Mouse (Mus musculus) cerebral cortex, adult 2 months (tissue): Measurements from ENCODE around the gene Thap12.

Source experiments
- WGBS: fragments of 180-500 bp; shearing (Covaris S2); methylation state at CpG from one replicate; pipeline ENCODE4 v1.1.7; 2018; 5-methylcytosine and 5-hydroxymethylcytosine counted together

Gene Thap12

DNA sequence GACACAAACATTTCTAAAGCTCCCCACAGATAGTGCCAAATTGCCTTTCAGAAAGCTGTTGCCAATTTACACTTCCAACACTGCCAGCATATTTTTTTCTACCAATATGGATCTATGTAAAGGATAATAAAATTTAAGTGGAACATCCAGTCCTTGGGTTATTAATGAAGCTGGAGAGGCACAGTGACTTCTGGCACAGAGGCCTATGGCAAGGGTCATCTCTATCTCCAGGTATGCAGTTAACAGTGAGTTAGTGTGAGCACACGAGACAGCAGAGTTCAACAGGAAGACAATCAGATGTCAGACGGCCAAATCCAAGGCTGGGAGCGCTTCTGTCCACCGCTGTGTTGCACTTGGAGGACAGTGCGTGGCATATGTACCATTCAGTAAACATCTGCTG lies 4.9 kb upstream of the Thap12 start:
- 68% methylated on average over 5 of the region's 5 CpGs for WGBS

DNA sequence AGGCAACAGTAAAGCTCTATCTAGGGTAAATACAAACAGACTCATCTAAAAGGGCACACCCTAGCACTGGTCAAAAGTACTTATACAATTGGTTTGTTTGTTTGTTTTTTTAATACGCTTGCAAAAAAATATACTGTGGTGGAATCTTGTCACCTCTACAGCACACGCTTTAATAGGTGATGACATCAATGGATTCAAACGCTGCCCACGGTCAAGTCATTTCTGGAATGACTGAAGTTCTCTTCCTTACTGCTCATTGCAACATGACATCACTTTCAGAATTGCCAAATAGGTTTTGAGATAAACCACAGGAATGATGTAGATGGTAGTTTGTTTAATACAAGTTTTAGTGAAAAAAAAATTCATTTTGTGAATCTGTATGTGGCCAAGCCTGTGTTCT lies 4.3 kb upstream of the Thap12 start:
- WGBS = 84% methylated on average over 4 of the region's 4 CpGs

DNA sequence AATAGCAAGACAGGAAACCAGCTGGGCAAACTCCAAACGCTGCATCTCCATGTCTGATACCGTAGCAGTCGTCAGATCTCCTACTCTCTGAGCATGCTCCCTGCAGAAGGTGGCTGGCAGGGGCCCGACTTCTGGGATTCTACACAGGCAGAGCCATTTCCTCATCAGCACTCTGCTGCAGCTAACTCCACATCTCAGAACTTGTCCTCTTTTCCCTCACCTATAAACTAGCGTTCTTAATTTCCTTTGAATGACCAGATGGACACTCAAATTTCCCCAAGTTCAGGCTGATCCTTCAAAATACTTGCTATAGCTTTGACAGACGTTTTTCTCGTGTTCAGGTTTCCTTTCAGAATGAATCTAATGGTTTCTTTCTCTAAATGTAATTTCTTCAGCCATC lies 1.1 kb upstream of the Thap12 start:
- WGBS = 39% methylated on average over 7 of the region's 7 CpGs

DNA sequence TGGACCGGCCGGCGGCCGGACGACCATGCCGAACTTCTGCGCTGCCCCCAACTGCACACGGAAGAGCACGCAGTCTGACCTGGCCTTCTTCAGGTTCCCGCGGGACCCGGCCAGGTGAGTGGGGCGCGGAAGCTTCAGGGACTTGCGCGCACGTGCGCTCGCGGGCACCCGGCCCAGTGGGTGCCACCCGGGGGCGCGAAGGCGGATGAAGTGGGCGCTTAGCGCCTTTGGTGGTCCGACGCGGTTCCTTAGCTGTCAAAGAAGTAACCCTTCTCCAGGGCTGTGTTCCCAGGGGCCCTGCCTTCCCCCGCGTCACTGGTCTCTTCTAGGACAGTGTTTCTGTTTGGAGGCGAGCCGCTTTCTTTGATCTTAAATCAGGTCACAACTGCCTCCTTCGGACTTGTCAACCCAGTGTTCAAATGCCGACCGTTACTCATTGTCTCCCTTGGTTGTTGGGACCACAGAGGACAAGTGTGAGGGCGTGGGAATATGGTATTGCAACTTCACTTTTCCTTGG lies 520 bp downstream of the Thap12 start:
- under 1% methylated on average over 38 of the region's 38 CpGs for WGBS

DNA sequence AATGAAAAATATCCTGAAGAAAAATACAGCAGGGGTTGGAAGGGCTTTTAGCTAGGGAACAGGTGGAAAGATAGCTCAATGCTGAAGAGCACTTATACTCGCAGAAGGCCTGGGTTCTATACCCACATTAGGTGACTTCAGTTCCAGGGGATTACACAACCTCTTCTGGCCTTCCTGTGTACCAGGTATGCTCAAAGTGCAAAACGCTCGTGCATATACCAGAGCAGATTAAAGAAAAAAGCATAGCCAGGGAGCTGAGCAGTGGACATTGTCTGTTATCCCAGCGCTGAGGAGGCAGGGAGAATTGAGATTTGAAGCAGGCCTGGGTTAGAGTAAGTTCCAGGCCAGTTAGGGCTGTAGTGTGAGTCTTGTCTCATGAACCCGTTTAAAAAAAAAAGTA lies 1.4 kb downstream of the Thap12 start:
- WGBS = 38% methylated on average over 5 of the region's 5 CpGs

DNA sequence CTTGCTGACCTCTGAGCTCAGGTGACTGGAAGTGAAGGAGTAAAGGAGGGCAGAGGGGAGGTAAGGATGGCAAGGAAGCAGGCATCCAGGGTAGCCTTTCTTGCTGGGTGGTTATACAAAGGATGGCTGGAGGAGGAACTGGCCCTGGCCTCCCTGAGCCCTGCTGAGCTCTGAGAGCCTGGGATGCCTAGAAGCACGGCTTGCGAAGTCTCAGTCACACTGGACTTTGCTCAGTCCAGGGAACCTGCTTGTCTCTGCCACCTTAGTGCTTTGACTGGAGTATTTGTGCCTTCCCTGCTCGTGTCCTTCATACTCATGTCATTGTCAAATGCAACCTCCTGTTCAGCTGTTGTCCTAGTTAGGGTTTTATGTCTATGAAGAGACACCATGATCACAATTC lies 10.8 kb downstream of the Thap12 start:
- WGBS = 92% methylated on average over 3 of the region's 3 CpGs

DNA sequence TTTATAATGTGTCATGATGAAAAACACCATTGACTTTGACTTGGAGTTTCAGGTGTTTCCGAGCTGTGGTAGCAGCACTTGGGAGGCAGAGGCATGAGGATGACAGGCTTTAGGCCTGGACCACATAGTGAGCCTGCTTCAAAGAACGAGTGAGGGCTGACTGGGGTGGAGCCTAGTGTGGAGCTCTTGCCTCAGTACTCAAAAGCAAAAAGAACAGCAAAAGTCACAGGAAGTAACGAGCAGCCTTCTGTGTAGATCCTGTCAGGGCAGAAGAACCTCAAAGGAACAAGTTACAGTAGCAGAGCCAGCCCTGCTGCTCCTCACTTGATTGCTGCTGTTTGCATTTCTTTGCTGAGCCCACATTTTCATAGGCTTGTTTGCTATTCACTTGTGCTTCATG lies 14.5 kb downstream of the Thap12 start:
- WGBS = 71% methylated on average over 3 of the region's 3 CpGs

DNA sequence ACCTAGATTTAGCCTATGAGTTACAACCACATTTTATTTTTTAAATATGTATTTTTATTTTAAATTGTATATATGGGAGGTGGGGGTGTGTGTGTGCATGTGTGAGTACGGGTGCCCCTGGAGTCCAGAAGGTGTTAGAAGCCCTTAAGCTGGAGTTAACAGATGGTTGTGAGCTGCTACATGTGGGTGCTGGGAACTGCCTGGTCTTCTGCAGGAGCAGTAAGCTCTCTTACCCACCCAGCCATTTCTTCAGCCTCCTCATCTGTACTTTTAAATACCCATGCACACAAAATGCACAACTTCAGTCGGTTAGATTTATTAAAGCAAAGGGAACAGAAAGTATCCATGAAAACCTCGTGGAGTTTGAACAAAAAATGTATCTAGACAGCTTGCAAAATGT lies 16.9 kb downstream of the Thap12 start:
- WGBS = 59% methylated on average over 3 of the region's 3 CpGs

DNA sequence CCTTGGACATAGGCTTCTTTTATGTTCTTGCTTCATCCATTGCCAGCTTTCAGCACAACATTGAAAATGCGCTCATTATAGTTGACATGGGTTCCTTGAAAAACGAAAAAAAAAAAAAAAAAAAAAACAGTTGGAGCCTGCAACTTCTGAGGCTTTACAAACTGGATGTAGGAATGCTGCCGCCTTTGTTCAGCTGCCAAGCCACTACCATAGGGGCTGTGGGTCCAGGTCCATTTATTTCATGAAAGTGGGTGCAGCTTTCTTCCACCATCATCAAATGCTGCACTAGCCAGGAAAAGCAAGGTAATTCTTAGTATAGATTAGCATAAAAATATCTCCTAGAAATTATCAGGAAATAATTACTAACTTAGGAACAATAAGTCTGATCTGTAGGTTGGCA lies 17.8 kb downstream of the Thap12 start:
- WGBS = 46% methylated on average over 3 of the region's 3 CpGs

DNA sequence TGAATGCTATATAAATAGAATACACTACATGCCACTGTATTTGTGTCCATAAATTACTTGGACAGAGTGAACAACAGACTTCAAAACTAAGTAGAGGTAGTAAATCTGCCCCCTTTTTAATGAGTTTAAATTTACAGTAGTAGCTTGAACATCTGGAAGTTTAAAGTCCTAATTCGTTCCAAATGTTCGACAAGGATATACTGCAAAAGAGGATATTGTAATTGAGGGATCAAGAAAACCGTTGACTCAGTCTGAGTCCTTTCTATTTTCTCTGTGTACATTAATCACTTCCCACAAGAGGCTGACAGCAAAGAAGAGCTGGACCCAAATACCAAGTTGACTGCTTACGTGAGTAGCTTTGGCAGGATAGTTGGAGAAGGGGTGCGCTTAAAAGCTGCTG lies 18.3 kb downstream of the Thap12 start:
- 63% methylated on average over 5 of the region's 5 CpGs for WGBS

DNA sequence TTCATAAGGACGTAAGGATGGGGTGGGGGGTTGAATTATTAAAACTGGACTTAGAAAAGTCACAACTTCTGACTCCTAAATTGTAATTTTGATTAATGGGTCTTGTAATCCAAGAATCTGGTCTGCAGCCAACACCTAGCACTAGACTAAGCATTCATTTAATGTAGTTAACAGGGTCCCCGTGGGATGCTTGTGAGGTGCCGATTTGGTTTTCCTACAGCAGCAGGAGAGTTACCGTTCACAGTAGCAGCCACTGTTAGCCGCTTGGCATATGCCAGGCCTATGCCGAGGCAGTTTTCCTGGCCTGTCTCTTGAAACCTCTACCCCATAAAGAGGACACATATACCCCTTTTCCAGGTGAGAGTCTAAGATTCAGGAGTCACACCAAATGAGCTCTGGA lies 18.7 kb downstream of the Thap12 start:
- 60% methylated on average over 6 of the region's 6 CpGs for WGBS

DNA sequence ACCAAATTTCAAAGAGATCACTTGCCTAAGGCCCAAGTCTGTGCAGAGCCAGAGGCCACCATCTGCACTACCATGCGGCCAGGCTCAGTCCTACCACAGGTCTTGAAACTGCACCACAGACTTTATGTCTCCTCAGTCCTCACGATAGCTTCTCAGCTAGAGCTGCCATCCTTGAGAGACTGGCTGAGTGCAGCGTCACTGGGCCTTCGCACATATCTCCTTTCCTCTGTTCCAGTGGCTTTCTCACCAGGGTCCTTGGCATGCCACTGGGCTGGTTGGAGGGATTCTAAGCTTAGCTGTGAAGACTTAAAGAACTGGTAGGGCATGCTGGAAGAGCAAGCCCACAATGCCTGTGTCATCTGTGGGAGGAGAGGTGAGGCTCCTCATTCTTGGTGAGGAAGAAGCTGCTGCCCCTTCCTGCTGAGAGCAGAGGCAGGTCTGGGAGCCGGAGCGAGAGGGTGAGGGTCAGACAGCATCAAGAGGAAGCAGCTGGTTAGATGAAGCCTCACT lies 22.8 kb downstream of the Thap12 start:
- 89% methylated on average over 6 of the region's 6 CpGs for WGBS

DNA sequence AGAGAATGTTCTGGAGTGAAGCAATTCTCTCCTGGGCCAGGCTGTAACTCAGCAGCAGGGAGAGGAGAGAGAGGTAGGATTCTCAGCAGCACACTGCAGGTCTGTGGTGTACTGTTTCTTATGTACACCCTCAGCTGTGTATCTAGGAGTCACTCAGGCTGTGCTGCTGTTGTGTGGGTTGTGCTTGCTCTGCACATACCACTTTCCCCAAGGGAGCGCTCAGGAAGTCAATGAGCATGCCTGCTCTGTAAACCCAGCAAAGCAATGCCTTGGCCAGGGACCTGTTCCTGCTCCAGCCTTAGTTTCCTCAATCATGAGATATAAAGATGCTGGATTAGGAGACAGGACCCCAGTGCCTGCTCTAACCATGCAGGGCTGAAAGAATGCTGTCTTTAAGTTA lies 25.1 kb downstream of the Thap12 start:
- WGBS = 84% methylated on average over 1 of the region's 1 CpGs

DNA sequence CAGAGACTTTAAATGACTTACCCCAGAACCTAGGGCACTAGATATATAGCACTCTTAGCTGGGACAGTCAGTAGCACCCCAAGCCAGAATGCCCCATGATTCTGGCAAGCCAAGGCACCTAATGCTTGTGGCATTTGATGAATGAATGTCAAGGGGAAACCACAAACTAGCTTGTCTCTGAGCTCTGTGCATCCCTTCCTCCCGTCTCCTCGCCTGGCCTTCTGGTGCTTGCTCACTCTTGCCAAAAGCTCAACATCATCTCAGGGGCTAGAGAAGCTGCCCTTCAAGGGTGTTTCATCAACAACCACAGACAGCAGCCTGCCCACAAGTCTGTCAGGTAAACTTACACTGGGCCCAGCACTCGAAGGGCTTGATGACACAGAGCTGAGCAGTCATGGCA lies 25.6 kb downstream of the Thap12 start:
- 62% methylated on average over 3 of the region's 3 CpGs for WGBS

DNA sequence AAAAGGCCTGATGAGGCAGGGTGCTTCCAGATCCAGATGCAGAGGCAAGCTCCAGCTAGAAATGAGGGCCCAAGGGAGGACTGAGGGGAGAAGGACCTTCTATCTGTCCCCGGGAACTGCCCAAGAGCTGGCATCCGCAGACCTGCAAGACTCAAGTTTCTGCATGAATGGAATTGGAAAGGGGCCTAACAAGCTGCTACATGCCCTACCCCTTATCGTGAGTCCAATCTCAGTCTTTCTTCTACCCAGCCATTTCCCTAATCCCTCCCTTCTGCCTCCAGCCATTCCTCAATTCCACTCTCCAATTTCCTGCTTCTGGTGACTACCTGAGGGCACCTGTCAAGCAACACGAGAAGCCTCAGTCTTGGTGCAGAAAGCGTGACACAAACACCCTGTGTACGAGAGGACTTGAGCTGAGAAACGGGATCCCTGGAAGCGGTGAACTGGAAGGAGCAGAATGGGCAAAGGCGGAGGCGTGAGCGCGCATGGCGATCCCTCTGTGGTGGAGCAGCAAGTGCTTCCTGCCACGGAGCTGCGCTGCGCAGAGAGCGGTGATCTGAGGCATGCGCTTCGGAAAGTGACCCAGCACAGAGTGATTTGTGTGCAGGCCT lies 26.9 kb downstream of the Thap12 start:
- 20% methylated on average over 19 of the region's 19 CpGs for WGBS

DNA sequence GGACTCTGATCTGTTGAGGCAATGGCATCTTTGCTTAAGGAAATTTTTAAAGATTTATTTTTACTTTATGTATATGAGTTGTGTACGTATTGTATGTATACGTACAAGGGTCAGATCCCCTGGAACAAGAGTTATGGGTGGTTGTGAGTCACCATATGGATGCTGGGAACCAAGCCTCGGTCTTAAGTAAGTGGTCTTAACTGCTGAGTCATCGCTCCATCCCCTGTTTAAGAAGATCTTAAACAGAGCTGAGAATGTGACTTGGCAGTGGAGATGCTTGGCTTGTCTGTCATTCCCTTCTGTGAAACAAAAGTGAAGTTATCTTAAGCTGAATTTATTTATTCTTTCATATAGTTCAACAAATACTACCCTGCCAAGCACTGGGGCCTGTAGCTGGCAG lies 31.1 kb downstream of the Thap12 start:
- 78% methylated on average over 4 of the region's 4 CpGs for WGBS

DNA sequence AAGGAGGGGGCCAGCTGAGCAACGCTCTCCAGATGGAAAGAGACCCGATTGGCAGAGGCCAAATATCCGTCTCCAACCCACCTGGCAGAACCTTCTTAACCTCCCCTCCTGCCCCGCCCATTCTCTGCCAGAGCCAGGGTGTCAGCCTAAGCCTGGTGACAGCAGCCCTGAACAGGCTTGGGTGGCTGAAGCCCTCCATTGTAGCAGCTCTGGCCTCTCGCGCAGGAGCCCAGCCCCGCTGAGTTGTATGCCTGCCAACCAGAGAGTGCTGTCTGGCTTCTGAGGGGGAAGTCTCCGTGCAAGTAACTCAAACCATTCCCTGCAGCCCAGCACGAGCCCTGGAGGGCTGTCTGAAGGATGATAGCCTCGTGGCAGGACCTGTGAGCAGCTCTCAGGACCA lies 32.0 kb downstream of the Thap12 start:
- WGBS = 26% methylated on average over 10 of the region's 10 CpGs

DNA sequence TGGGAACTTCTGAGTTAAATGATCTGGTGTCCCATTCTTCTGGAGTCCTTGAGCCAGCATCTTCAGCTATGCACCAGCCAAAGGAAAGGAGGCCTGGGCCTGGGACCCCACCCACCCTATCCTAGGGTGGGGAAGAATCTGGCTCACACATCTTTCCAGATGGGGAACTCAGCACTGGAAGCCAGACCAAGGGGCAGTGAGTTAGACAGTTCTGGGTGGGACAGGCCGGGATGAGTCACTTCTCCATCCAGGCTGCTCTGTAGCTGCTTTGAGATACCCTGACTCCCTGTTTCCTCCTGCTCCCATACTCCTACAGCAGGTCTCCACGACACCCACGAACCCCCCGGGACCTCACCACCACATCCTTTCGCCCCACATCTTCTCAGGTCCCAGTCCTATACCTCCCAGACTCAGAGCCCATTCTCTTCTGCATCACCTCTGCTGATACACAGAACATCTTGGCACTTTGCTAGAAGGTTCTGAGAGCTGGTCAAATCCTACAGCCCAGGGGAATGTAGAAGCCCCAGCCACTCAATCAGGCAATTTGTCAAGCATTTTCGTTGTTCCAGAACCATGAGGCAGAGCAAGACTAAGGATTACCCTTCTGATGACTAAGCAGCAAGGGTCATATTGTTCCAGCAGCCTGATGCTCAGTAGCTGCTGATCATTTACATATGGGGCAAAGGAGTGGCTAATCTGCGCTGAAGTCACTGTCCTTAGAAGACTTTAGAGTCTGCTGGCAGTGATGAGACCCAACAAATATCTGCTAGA lies 34.1 kb downstream of the Thap12 start:
- WGBS = 88% methylated on average over 7 of the region's 7 CpGs

DNA sequence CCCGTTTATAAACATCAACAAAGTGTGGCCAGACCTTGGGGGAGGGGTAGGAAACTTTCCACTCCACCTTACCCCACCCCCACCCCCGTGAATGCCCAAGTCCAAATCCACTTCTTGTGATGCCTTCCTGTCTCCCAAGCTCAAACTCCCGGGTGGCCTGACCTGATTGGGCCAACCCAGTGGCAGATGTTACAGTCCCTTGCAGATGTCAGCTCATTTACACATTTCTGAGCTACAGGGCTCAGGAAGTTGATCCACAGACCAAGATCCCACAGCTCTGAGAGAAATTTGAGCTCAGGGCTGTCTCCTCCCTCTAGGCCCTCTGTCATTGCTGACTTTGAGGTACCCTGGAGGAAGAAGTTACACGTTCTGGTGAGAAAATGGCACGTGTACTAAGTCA lies 37.5 kb downstream of the Thap12 start:
- 44% methylated on average over 5 of the region's 5 CpGs for WGBS

DNA sequence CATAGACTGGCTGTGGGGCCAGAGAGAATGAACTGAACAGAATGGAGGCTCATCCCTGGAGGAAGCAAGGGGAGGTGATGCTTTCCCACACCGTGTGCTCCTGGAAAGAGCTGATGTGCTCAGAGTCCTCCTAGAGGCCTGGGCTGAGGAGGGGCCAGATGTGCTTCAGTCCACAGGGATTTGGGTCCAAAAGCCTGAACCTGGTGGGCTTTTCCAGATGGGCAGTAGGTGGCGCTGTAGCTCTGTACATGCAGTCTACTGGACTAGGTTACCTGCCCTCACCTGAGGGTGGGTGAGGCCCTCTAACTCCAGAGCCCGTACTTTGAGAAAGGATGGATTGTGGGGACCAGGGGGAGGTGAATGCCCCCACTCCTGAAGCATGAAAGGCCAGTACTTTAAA lies 40.4 kb downstream of the Thap12 start:
- WGBS = 5% methylated on average over 3 of the region's 3 CpGs

DNA sequence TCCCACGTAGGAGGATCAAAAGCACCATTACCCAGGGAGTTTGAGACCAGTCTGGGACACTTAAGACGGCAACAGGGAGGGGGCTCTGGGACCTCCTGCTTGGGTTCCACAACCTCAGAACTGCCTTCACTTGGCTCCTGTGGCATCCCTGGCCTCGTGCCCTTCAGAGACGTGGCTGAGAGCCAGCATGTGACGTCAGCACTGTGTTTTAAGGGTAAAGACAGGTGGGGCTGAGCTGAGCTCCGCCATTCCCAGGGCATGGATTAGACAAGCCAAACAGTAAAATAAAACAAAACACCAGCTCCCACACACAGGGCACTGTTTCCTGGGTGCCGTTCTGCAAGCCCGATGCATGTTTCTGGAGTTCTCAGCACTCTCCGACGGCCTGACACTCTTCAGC lies 47.5 kb downstream of the Thap12 start:
- 54% methylated on average over 10 of the region's 10 CpGs for WGBS

DNA sequence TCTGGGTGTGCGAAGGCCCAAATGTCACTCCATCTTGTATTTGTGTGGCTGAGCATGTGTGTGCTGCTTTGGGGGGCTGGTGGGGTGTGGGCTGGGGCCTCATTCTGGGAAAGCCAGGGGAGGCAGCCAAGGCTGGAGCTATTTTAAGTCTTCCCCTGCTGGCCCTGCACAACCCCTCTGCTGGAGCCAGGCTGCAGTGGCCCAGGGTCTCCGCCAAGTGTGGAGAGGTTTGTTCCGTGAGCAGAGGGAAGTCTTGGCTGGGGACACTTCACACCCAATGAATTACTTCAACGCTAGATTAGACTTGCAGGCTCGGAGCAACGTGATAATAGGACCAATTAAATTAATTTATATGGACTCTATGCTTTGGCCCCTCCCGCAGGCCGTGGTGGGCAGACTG lies 49.8 kb downstream of the Thap12 start:
- WGBS = 77% methylated on average over 8 of the region's 8 CpGs

DNA sequence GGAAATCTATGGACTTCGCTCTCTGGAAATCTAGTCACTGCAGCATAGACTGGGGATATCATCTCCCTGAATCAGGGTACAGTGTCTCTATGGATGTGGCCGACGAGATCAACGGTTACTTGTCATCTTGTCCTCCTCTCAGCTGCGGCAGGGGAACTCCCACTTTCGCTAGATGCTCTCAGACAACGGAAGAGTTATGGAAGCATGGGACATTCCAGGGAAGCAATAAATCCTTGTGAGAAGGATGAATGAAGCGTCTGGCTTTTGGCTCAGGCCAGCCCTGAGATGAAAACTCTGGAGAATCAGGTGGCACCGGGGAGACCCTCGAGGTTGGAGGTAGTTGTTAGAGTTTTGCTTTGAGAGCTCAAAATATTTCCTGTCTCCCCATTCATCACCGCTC lies 53.1 kb downstream of the Thap12 start:
- WGBS = 91% methylated on average over 11 of the region's 11 CpGs
